Comparison of ENCODE assay signal across 7 mouse cellular contexts in the genomic region with DNA sequence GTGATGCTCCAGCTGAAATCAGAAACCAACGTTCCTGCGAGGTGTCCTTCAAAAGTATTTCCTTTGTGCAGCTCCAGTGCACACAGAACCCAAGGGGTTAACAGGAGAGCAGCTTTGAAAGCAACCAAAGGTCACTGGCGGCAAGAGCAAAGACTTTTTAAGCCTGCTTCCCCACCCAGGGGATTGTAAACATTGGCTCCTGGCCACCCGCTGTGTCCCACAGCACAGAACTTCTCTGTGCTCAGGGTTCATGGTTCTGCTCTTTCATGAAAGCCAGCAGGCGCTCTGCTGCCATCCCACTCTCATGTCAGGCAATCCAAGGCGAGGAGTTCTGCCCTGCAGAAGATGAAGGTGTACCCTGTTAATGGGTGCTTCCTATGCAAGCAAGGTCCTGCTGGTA.
DNase-seq lines count a peak whose midpoint lies in the region; ATAC-seq lines count a peak whose summit lies in the region.
"Not testable (repeated sequence)": the region's sequence is repeated elsewhere in the genome, so short reads cannot be mapped to it uniquely, and the experiment has no call there.

No protein-coding gene starts in this region.

- WGBS in forebrain, embryonic 10.5 days = 2% methylated on average over 6 of the region's 6 CpGs
- WGBS in intestine, embryonic 14.5 days = 11% methylated on average over 6 of the region's 6 CpGs
- WGBS in kidney, embryonic 16.5 days = 4% methylated on average over 6 of the region's 6 CpGs
- WGBS in liver, embryonic 11.5 days = 49% methylated on average over 6 of the region's 6 CpGs

- ATAC-seq in intestine, embryonic 14.5 days (replicated peaks; ENCODE audit: low FRiP score, low TSS enrichment, low read depth) = peak; percentile 43; the same call in 1 of the 2 replicates
- peak; percentile 70; the same call in 1 of the 2 replicates for ATAC-seq in kidney, embryonic 16.5 days (ENCODE audit: low FRiP score, low TSS enrichment)
- not testable (repeated sequence) for ATAC-seq in liver, embryonic 11.5 days (replicated peaks; ENCODE audit: low FRiP score)

- H3K4me2 ChIP-seq in intestine, embryonic 14.5 days (ENCODE audit: low read length); liver, embryonic 11.5 days: not testable (repeated sequence)
- peak overlapping the region; percentile 10; the same call in 1 of the 2 replicates for H3K4me2 ChIP-seq in kidney, embryonic 16.5 days (replicated peaks; ENCODE audit: low read depth, low read length)

- H3K27ac ChIP-seq in forebrain, embryonic 10.5 days; intestine, embryonic 14.5 days (ENCODE audit: low read depth): not testable (repeated sequence)
- H3K27ac ChIP-seq in kidney, embryonic 16.5 days (ENCODE audit: low read length) = peak overlapping the region; percentile 3; the same call in 1 of the 2 replicates
- peak overlapping the region; percentile 7; the same call in 1 of the 2 replicates for H3K27ac ChIP-seq in liver, embryonic 11.5 days (ENCODE audit: low read depth, low read length)

- peaks cover 20% of the 10 kb centered on the region for H3K4me1 ChIP-seq in forebrain, embryonic 10.5 days
- H3K4me1 ChIP-seq in intestine, embryonic 14.5 days (replicated peaks; ENCODE audit: control insufficient read depth, insufficient read depth, low read length); kidney, embryonic 16.5 days (ENCODE audit: insufficient read depth, low read length); liver, embryonic 11.5 days (replicated peaks; ENCODE audit: control insufficient read depth, insufficient read depth, low read length): not testable (repeated sequence)

- peak; percentile 46 for DNase-seq in adrenal gland, postnatal 14 days
- DNase-seq in forebrain, embryonic 10.5 days (ENCODE audit: extremely low spot score, low spot score) = peak; percentile 33
- DNase-seq in intestine, embryonic 14.5 days (ENCODE audit: low spot score) = peak; percentile 66
- DNase-seq in liver, embryonic 11.5 days (ENCODE audit: low spot score) = not testable (repeated sequence)
- DNase-seq in lung, postnatal 10 days = peak; percentile 50
- DNase-seq in neural tube, embryonic 10.5 days (ENCODE audit: extremely low spot score, low spot score) = peak; percentile 24

- H3K4me3 ChIP-seq in forebrain, embryonic 10.5 days; intestine, embryonic 14.5 days (ENCODE audit: low read depth, low read length); kidney, embryonic 16.5 days (ENCODE audit: low read length); liver, embryonic 11.5 days (ENCODE audit: low read depth, low read length): not testable (repeated sequence)

- H3K36me3 ChIP-seq in forebrain, embryonic 10.5 days (replicated peaks); intestine, embryonic 14.5 days (ENCODE audit: control insufficient read depth, insufficient read depth, low read length); kidney, embryonic 16.5 days (ENCODE audit: insufficient read depth, low read length); liver, embryonic 11.5 days (ENCODE audit: control insufficient read depth, insufficient read depth, low read length): not testable (repeated sequence)

- not testable (repeated sequence) for H3K9ac ChIP-seq in intestine, embryonic 14.5 days (ENCODE audit: low read length); kidney, embryonic 16.5 days (replicated peaks; ENCODE audit: low read length); liver, embryonic 11.5 days (ENCODE audit: low read depth, low read length)

- not testable (repeated sequence) for H3K27me3 ChIP-seq in forebrain, embryonic 10.5 days (ENCODE audit: poor library complexity, severe bottlenecking); intestine, embryonic 14.5 days (replicated peaks; ENCODE audit: control insufficient read depth, insufficient read depth, low read length); kidney, embryonic 16.5 days (ENCODE audit: insufficient read depth, low read length); liver, embryonic 11.5 days (replicated peaks; ENCODE audit: control insufficient read depth, insufficient read depth, low read length)

- not testable (repeated sequence) for H3K9me3 ChIP-seq in forebrain, embryonic 10.5 days; intestine, embryonic 14.5 days (ENCODE audit: control insufficient read depth, low read length); kidney, embryonic 16.5 days (ENCODE audit: low read length); liver, embryonic 11.5 days (ENCODE audit: control insufficient read depth, low read length)
